In genomic region chr19:49299351-49300271, GRCm38 (mm10) we compare ENCODE assay signal across 9 mouse cellular contexts.
DNase-seq lines count a peak whose midpoint lies in the region; ATAC-seq and TF ChIP-seq lines count a peak whose summit lies in the region.
"Had no signal": no experiment of that assay in that cellular context is flagged by ENCODE, and none has a peak within 500 bp of the region (broad histone marks: within the 10 kb centered on the region; RNA-seq: fewer than 3 reads in every experiment).

No protein-coding gene starts in this region.

- H3K4me2 ChIP-seq in liver, postnatal 0 days (ENCODE audit: low read depth, low read length): no peak overlapping the region
- peak overlapping the region; percentile 38 for H3K4me2 ChIP-seq in neural tube, embryonic 15.5 days
- H3K4me2 ChIP-seq: embryonic facial prominence, embryonic 15.5 days had no signal

- no peaks in the 10 kb centered on the region for H3K9me3 ChIP-seq in liver, postnatal 0 days (ENCODE audit: low read length)
- H3K9me3 ChIP-seq in neural tube, embryonic 15.5 days (replicated peaks): no peaks in the 10 kb centered on the region
- H3K9me3 ChIP-seq: embryonic facial prominence, embryonic 15.5 days had no signal

- no peak overlapping the region for H3K9ac ChIP-seq in liver, adult 2 months (ENCODE audit: low read depth, low read length)
- no peak overlapping the region for H3K9ac ChIP-seq in liver, postnatal 0 days (replicated peaks)
- H3K9ac ChIP-seq in neural tube, embryonic 15.5 days (replicated peaks): no peak overlapping the region
- H3K9ac ChIP-seq: embryonic facial prominence, embryonic 15.5 days had no signal

- H3K4me3 ChIP-seq in liver, adult 2 months (ENCODE audit: insufficient read depth, low read depth, low read length): no peak overlapping the region
- H3K4me3 ChIP-seq in liver, postnatal 0 days (ENCODE audit: low read depth, low read length): no peak overlapping the region
- H3K4me3 ChIP-seq in neural tube, embryonic 15.5 days (replicated peaks): no peak overlapping the region
- H3K4me3 ChIP-seq: embryonic facial prominence, embryonic 15.5 days had no signal

- H3K4me1 ChIP-seq in liver, adult 2 months (ENCODE audit: control insufficient read depth, insufficient read depth, low read length): no peaks in the 10 kb centered on the region
- no peaks in the 10 kb centered on the region for H3K4me1 ChIP-seq in liver, postnatal 0 days (ENCODE audit: insufficient read depth)
- peaks cover 11% of the 10 kb centered on the region for H3K4me1 ChIP-seq in neural tube, embryonic 15.5 days
- H3K4me1 ChIP-seq: embryonic facial prominence, embryonic 15.5 days had no signal

- H3K79me2 ChIP-seq in liver, adult 2 months (ENCODE audit: control insufficient read depth, insufficient read depth, low read length): no peaks in the 10 kb centered on the region

- H3K27me3 ChIP-seq in liver, adult 2 months (ENCODE audit: control insufficient read depth, insufficient read depth, low read length): no peaks in the 10 kb centered on the region
- H3K27me3 ChIP-seq in liver, postnatal 0 days (ENCODE audit: insufficient read depth, low read length): no peaks in the 10 kb centered on the region
- H3K27me3 ChIP-seq in neural tube, embryonic 15.5 days (replicated peaks): no peaks in the 10 kb centered on the region
- H3K27me3 ChIP-seq: embryonic facial prominence, embryonic 15.5 days had no signal

- TF ChIP-seq POLR2A in liver, adult 2 months (IDR thresholded peaks at IDR 0.05; ENCODE audit: extremely low read depth, insufficient read depth, low read length): no peak

- ATAC-seq in liver, postnatal 0 days: no peak
- no peak for ATAC-seq in neural tube, embryonic 15.5 days (ENCODE audit: low FRiP score)

- WGBS in liver, adult 2 months: 50% methylated on average over 10 of the region's 10 CpGs
- 53% methylated on average over 10 of the region's 10 CpGs for WGBS in liver, postnatal 0 days (ENCODE audit: insufficient replicate concordance)
- WGBS in neural tube, embryonic 15.5 days: 24% methylated on average over 10 of the region's 10 CpGs

- TF ChIP-seq EP300 in liver, postnatal 0 days (IDR thresholded peaks at IDR 0.05; ENCODE audit: low read depth): no peak

- no peaks in the 10 kb centered on the region for H3K36me3 ChIP-seq in liver, adult 2 months (ENCODE audit: control insufficient read depth, insufficient read depth, low read length)
- H3K36me3 ChIP-seq in liver, postnatal 0 days (replicated peaks; ENCODE audit: insufficient read depth, low read length): no peaks in the 10 kb centered on the region
- H3K36me3 ChIP-seq in neural tube, embryonic 15.5 days: no peaks in the 10 kb centered on the region
- H3K36me3 ChIP-seq: embryonic facial prominence, embryonic 15.5 days had no signal

- TF ChIP-seq CTCF in liver, adult 2 months (IDR thresholded peaks at IDR 0.05; ENCODE audit: low read depth, low read length): no peak
- TF ChIP-seq CTCF in liver, postnatal 0 days (IDR thresholded peaks at IDR 0.05; ENCODE audit: low read depth): no peak

- DNase-seq in adrenal gland, postnatal 10 days: peak; percentile 6
- no peak for DNase-seq in adrenal gland, postnatal 25 days
- DNase-seq in liver, adult 2 months (ENCODE audit: extremely low read depth, low read depth, low spot score): peak; percentile 78
- no peak for DNase-seq in liver, postnatal 0 days
- peak; percentile 18 to 29 for DNase-seq in kidney, postnatal 25 days
- DNase-seq in gastrocnemius, adult 8-10 months (ENCODE audit: low spot score in 2 of 2): no peak
- DNase-seq in natural killer cell, adult 2 months (ENCODE audit: low spot score in 2 of 2): no peak

- H3K27ac ChIP-seq in liver, adult 2 months (replicated peaks; ENCODE audit: insufficient read depth, low read depth, low read length): no peak overlapping the region
- H3K27ac ChIP-seq in liver, postnatal 0 days (ENCODE audit: low read depth): no peak overlapping the region
- no peak overlapping the region for H3K27ac ChIP-seq in neural tube, embryonic 15.5 days (replicated peaks)
- H3K27ac ChIP-seq: embryonic facial prominence, embryonic 15.5 days had no signal

Comparison
In these comparisons a context has a peak if more than half of its experiments do, and no peak if none do; other contexts are left out.
1. DNase-seq: peak in adrenal gland, postnatal 10 days (single experiment), liver, adult 2 months (single experiment) and kidney, postnatal 25 days (2 of 2); none in adrenal gland, postnatal 25 days (single experiment), liver, postnatal 0 days (single experiment), gastrocnemius, adult 8-10 months (0 of 2) and natural killer cell, adult 2 months (0 of 2).